Mouse (Mus musculus) embryo, embryonic 11.5 days (tissue): ENCODE results near the gene 3100002H09Rik.

Experiments used
- DNase-seq: peaks from one replicate; pipeline ENCODE4 v3.0.0-alpha.2; 2012; ENCODE audit warnings: low read depth, low spot score

3100002H09Rik gene

GRCm38 (mm10) chr4:124615406-124615960 is 4.9 kb upstream of the 3100002H09Rik start:
- no peak for DNase-seq

DNA sequence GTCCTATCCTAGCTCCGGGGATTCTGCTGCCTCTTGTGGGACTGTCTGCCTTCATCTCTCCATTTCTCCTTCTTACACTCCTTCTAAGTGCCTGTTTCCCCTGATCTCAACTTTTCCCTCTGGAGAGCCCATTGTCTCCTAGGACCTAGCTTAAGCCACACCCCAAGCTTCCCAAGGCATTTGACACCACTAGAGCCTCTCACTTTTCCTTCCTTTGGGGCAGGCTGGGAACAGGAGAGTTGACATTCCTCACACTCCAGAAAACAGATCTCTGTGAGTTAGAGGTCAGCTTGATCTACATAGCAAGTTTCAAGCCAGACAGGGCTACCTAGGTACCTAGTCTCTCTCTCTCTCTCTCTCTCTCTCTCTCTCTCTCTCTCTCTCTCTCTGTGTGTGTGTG is 3.6 kb upstream of the 3100002H09Rik start:
- DNase-seq: no peak

GRCm38 (mm10) chr4:124611768-124612167 is 1.2 kb upstream of the 3100002H09Rik start:
- no peak for DNase-seq

- DNase-seq: no peak
These were observed 537 bp downstream of the 3100002H09Rik start for GRCm38 (mm10) chr4:124610066-124610465.

GRCm38 (mm10) chr4:124607166-124607565 is 3.4 kb downstream of the 3100002H09Rik start:
- no peak for DNase-seq

- DNase-seq: no peak
These were observed 4.4 kb downstream of the 3100002H09Rik start for GRCm38 (mm10) chr4:124606180-124606579.

GRCm38 (mm10) chr4:124605255-124605654 is 5.3 kb downstream of the 3100002H09Rik start:
- no peak for DNase-seq

DNA sequence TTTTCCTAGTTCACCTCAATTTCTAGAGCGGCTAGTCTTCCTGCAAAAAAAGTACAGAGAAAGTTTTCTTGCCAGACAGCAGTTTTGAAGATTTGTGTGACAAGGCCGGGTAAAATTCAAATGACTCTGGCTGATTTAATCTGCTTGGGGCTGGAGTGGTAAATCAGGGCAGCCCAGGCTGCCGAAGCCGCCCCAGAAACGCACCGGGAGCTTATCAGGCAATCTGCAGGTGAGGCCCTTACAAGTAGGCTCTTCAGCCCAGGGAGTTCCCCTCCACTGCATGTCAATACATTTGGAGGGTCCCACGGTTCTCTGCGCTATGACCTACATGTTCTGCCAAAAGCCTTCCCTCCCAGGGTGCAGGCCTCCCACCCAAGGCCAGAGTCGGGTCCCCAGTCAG is 6.9 kb downstream of the 3100002H09Rik start:
- no peak for DNase-seq

GRCm38 (mm10) chr4:124595929-124596328 is 14.7 kb downstream of the 3100002H09Rik start:
- no peak for DNase-seq

- DNase-seq: no peak
These were observed 15.7 kb downstream of the 3100002H09Rik start for GRCm38 (mm10) chr4:124594933-124595332.

GRCm38 (mm10) chr4:124593691-124594090 is 16.9 kb downstream of the 3100002H09Rik start:
- DNase-seq: no peak

DNA sequence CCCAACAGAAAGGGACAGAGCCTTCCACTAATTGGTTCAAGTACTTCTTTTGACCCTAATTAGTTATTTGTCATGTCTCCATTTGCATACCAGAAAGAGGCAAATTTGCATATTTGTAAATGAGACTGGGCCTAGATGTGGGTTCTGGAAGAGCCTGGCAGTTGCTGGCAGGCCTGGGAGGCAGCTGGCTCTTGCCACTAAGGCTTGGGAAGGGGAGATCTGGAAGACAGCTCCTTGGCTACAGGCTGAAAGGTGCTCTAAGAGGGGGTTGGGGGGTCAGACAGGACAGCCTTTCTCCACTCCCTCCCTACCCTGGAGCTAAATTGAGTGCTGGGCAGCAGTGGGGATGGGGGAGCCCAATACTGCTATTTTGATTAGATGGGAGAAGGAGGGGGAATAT is 17.4 kb downstream of the 3100002H09Rik start:
- no peak for DNase-seq

DNA sequence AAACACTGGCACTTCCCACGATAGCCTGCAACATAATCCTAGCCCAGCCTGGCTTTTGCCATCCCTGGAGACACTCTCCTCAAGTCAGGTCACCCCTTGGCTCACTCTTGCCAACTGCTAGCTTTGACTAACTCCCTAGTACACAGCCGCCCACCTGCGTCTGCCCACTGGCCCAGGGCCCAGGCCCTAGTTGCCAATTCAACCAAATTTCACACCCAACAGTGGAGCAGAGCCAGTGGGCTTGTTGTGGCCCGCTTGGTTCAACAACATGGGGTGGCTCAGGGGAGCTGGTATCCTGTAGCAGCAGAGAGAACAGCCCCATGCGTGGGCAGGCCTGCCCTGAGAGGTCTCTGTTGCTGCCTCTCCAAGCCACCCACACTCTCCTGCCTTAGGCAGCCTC is 18.4 kb downstream of the 3100002H09Rik start:
- DNase-seq: no peak

DNA sequence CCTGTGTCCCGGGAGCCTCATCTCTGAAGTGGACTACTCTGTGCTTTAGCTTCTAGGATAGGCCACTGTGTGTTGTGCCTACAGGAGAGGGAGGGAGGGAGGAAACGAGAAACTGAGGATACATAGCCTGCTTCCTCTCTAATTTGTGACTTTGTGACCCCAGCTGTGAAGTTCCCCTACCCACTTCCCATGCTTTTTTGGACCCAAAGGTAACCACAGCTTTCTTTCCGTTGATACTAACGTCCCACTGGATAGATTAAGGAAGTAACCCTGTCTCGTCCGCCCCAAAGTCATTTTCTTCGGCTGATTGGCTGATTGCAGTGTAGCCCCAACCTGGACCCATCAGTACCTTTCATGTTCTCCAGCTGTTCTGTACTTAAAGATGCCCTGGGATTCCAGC is 29.9 kb downstream of the 3100002H09Rik start:
- DNase-seq: no peak

GRCm38 (mm10) chr4:124575955-124576445 is 34.6 kb downstream of the 3100002H09Rik start:
- no peak for DNase-seq

GRCm38 (mm10) chr4:124575269-124575954 is 35.2 kb downstream of the 3100002H09Rik start:
- DNase-seq: no peak

- no peak for DNase-seq
These were observed 37.0 kb downstream of the 3100002H09Rik start for GRCm38 (mm10) chr4:124573586-124573985.

GRCm38 (mm10) chr4:124570977-124571376 is 39.6 kb downstream of the 3100002H09Rik start:
- no peak for DNase-seq

DNA sequence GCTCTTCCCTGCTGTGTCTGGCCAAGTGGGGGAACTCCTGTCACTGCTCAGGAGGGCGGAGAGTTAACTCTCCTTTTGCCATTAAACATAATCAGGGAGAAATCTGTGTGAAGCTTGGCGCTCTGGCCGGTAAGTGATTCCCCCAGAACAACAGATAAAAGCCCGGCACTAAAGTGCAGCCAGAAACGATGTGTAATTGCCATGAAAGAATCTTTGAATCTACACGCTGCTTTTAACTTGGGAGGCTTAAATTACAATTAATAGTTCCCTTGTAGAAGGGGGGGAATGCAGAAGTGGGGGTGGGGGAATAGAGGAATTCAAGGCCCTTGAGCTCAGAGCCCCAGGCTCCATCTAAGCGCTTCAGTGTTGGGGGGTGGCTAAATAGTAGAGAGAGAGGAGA is 40.9 kb downstream of the 3100002H09Rik start:
- no peak for DNase-seq

- DNase-seq: no peak
These were observed 47.2 kb downstream of the 3100002H09Rik start for GRCm38 (mm10) chr4:124563371-124563770.

DNA sequence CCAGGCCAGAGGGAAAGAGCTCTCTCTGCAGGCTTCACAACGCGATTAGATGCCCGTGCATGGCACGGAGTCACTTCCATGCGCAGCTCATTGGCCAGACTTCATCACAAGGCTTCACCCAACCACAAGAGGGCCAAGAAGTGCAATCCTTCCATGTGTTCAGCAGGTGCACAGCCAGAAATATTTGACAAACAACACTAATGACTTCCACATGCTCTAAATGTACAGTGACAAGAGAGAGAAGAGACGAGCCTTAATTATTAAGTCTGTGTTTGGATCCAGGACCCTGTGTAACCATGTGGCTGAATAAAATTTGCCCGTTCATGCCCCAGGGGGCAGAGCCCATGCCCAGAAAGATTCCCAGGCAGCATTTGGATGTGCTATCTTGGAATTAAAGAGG is 47.9 kb downstream of the 3100002H09Rik start:
- DNase-seq: no peak
